Mouse (Mus musculus) liver, postnatal 0 days (tissue): Measurements from ENCODE around the gene Olfr272.

Source experiments
- CTCF ChIP-seq: sonication (generic); IDR thresholded peaks from 2 replicates; pipeline ENCODE4 v1.5.1; 2016; ENCODE audit warnings: antibody characterized with exemption, low read depth
- EP300 ChIP-seq: IDR thresholded peaks from 2 replicates; pipeline ENCODE4 v1.6.1; 2016; ENCODE audit warnings: antibody characterized with exemption, low read depth, mild to moderate bottlenecking

GRCm38 (mm10) chr4:52919078-52919477 lies at the start of gene Olfr272:
- TF ChIP-seq CTCF (no peak), EP300 (no peak)
